Mouse (Mus musculus): Measurements from ENCODE around the gene Mef2c.

GRCm38 (mm10) chr13:83637666-83638065 is 133.8 kb downstream of the Mef2c start:
- no peak for TF ChIP-seq POLR2A (IDR thresholded peaks at IDR 0.05; ENCODE audit: borderline replicate concordance, extremely low read depth, low read depth, low read length)
- TF ChIP-seq CTCF (IDR thresholded peaks at IDR 0.05; ENCODE audit: insufficient read depth, low read length): no peak
